Mouse (Mus musculus): ENCODE results near the gene Ano4. TPM values are rescaled to one million over a fixed set of nuclear protein-coding genes. Genes with fewer than 3 reads are reported as not detected.

Gene Ano4
- polyA plus RNA-seq, 1 experiment: 14.9 TPM

- H3K4me3 ChIP-seq (ENCODE audit: insufficient read depth, low read length): no peak overlapping the region
- no peaks in the 10 kb centered on the region; the same call in 1 of the 2 replicates for H3K4me1 ChIP-seq (ENCODE audit: control insufficient read depth, insufficient read depth, low read length)
- TF ChIP-seq POLR2A (IDR thresholded peaks at IDR 0.05; ENCODE audit: extremely low read depth, insufficient read depth, low read length) (no peak), CTCF (IDR thresholded peaks at IDR 0.05; ENCODE audit: extremely low read depth, insufficient read depth, low read length) (no peak)
- no peak overlapping the region for H3K27ac ChIP-seq (ENCODE audit: insufficient read depth, low read length)
Observed at GRCm38 (mm10) chr10:89345606-89346005, 1.0 kb upstream of the Ano4 start.

- no peak for TF ChIP-seq CTCF (IDR thresholded peaks at IDR 0.05; ENCODE audit: extremely low read depth, insufficient read depth, low read length)
- no peak for TF ChIP-seq POLR2A (IDR thresholded peaks at IDR 0.05; ENCODE audit: extremely low read depth, insufficient read depth, low read length)
- Histone ChIP-seq H3K4me3 (ENCODE audit: insufficient read depth, low read length) (peak overlapping the region; percentile 41), H3K4me1 (ENCODE audit: control insufficient read depth, insufficient read depth, low read length) (no peaks in the 10 kb centered on the region; the same call in 1 of the 2 replicates), H3K27ac (ENCODE audit: insufficient read depth, low read length) (0 out of 2 replicates have a peak overlapping the region, but pooled peaks have one; percentile 62)
Observed at GRCm38 (mm10) chr10:89345196-89345533, 603 bp upstream of the Ano4 start.

- TF ChIP-seq POLR2A (IDR thresholded peaks at IDR 0.05; ENCODE audit: extremely low read depth, insufficient read depth, low read length) (no peak), CTCF (IDR thresholded peaks at IDR 0.05; ENCODE audit: extremely low read depth, insufficient read depth, low read length) (no peak)
- no peaks in the 10 kb centered on the region; the same call in 1 of the 2 replicates for H3K4me1 ChIP-seq (ENCODE audit: control insufficient read depth, insufficient read depth, low read length)
- peak overlapping the region; percentile 41 for H3K4me3 ChIP-seq (ENCODE audit: insufficient read depth, low read length)
- no peak overlapping the region for H3K27ac ChIP-seq (ENCODE audit: insufficient read depth, low read length)
Observed at GRCm38 (mm10) chr10:89344132-89344490, 451 bp downstream of the Ano4 start.

- Histone ChIP-seq H3K4me1 (ENCODE audit: control insufficient read depth, insufficient read depth, low read length) (no peaks in the 10 kb centered on the region; the same call in 1 of the 2 replicates), H3K4me3 (ENCODE audit: insufficient read depth, low read length) (no peak overlapping the region; the same call in 1 of the 2 replicates), H3K27ac (ENCODE audit: insufficient read depth, low read length) (no peak overlapping the region)
- TF ChIP-seq CTCF (IDR thresholded peaks at IDR 0.05; ENCODE audit: extremely low read depth, insufficient read depth, low read length) (no peak), POLR2A (IDR thresholded peaks at IDR 0.05; ENCODE audit: extremely low read depth, insufficient read depth, low read length) (no peak)
Observed at GRCm38 (mm10) chr10:89343716-89344115, 846 bp downstream of the Ano4 start.

- Histone ChIP-seq H3K4me1 (ENCODE audit: control insufficient read depth, insufficient read depth, low read length) (peaks cover 2% of the 10 kb centered on the region; the same call in 1 of the 2 replicates), H3K4me3 (ENCODE audit: insufficient read depth, low read length) (no peak overlapping the region), H3K27ac (ENCODE audit: insufficient read depth, low read length) (no peak overlapping the region)
- TF ChIP-seq POLR2A (IDR thresholded peaks at IDR 0.05; ENCODE audit: extremely low read depth, insufficient read depth, low read length): no peak
- no peak for TF ChIP-seq CTCF (IDR thresholded peaks at IDR 0.05; ENCODE audit: extremely low read depth, insufficient read depth, low read length)
Observed at GRCm38 (mm10) chr10:89330261-89330660, 14.3 kb downstream of the Ano4 start.

GRCm38 (mm10) chr10:89329806-89330205 is 14.8 kb downstream of the Ano4 start:
- TF ChIP-seq POLR2A (IDR thresholded peaks at IDR 0.05; ENCODE audit: extremely low read depth, insufficient read depth, low read length): no peak
- no peak for TF ChIP-seq CTCF (IDR thresholded peaks at IDR 0.05; ENCODE audit: extremely low read depth, insufficient read depth, low read length)
- H3K4me3 ChIP-seq (ENCODE audit: insufficient read depth, low read length): no peak overlapping the region

GRCm38 (mm10) chr10:89328876-89329275 is 15.7 kb downstream of the Ano4 start:
- Histone ChIP-seq H3K27ac (ENCODE audit: insufficient read depth, low read length) (no peak overlapping the region), H3K4me3 (ENCODE audit: insufficient read depth, low read length) (no peak overlapping the region), H3K4me1 (ENCODE audit: control insufficient read depth, insufficient read depth, low read length) (no peaks in the 10 kb centered on the region)
- no peak for TF ChIP-seq CTCF (IDR thresholded peaks at IDR 0.05; ENCODE audit: extremely low read depth, insufficient read depth, low read length)
- TF ChIP-seq POLR2A (IDR thresholded peaks at IDR 0.05; ENCODE audit: extremely low read depth, insufficient read depth, low read length): no peak

More at GRCm38 (mm10) chr10:89329806-89330205, 14.8 kb downstream of the Ano4 start:
- Histone ChIP-seq H3K4me1 (ENCODE audit: control insufficient read depth, insufficient read depth, low read length) (peaks cover 2% of the 10 kb centered on the region; the same call in 1 of the 2 replicates), H3K27ac (ENCODE audit: insufficient read depth, low read length) (no peak overlapping the region)

- TF ChIP-seq POLR2A (IDR thresholded peaks at IDR 0.05; ENCODE audit: extremely low read depth, insufficient read depth, low read length) (no peak), CTCF (IDR thresholded peaks at IDR 0.05; ENCODE audit: extremely low read depth, insufficient read depth, low read length) (peak; percentile 83)
Observed at GRCm38 (mm10) chr10:89327004-89327511, 17.5 kb downstream of the Ano4 start.

GRCm38 (mm10) chr10:89326383-89326782 is 18.2 kb downstream of the Ano4 start:
- no peak overlapping the region for H3K4me3 ChIP-seq (ENCODE audit: insufficient read depth, low read length)
- H3K4me1 ChIP-seq (ENCODE audit: control insufficient read depth, insufficient read depth, low read length): no peaks in the 10 kb centered on the region
- no peak overlapping the region for H3K27ac ChIP-seq (ENCODE audit: insufficient read depth, low read length)
- TF ChIP-seq POLR2A (IDR thresholded peaks at IDR 0.05; ENCODE audit: extremely low read depth, insufficient read depth, low read length) (no peak), CTCF (IDR thresholded peaks at IDR 0.05; ENCODE audit: extremely low read depth, insufficient read depth, low read length) (no peak)

More at GRCm38 (mm10) chr10:89327004-89327511, 17.5 kb downstream of the Ano4 start:
- no peak overlapping the region for H3K4me3 ChIP-seq (ENCODE audit: insufficient read depth, low read length)
- H3K4me1 ChIP-seq (ENCODE audit: control insufficient read depth, insufficient read depth, low read length): no peaks in the 10 kb centered on the region
- no peak overlapping the region for H3K27ac ChIP-seq (ENCODE audit: insufficient read depth, low read length)

GRCm38 (mm10) chr10:89307566-89307965 is 37.0 kb downstream of the Ano4 start:
- Histone ChIP-seq H3K4me3 (ENCODE audit: insufficient read depth, low read length) (no peak overlapping the region), H3K4me1 (ENCODE audit: control insufficient read depth, insufficient read depth, low read length) (no peaks in the 10 kb centered on the region), H3K27ac (ENCODE audit: insufficient read depth, low read length) (no peak overlapping the region)
- no peak for TF ChIP-seq POLR2A (IDR thresholded peaks at IDR 0.05; ENCODE audit: extremely low read depth, insufficient read depth, low read length)
- TF ChIP-seq CTCF (IDR thresholded peaks at IDR 0.05; ENCODE audit: extremely low read depth, insufficient read depth, low read length): no peak
